Mouse (Mus musculus) retina, embryonic 14.5 days (tissue): ENCODE measurements around the gene Glrx.

Experiments
- DNase-seq: peaks from one replicate; pipeline ENCODE4 v3.0.0-alpha.2; 2015; ENCODE audit warnings: low spot score

The Glrx gene

DNA sequence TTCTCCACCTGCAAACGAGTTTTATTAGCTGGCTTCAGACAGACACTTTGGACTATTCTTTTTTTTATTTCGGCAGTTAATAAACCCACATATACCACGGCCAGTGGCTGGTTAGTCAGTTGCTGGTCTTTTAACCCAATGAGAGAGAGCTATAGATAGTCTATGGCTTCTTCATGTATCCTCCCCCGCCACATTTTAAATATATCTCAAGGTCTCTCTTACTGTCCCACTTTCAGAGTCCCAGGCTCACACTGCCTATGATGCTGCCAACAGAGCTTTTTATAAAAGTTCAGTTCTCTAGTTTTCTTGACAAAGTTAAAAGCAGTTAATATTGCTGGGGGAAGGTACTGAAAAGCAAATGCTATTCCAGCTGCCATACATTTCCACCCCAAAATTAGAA, 52.2 kb downstream of the Glrx start:
- no peak for DNase-seq

DNA sequence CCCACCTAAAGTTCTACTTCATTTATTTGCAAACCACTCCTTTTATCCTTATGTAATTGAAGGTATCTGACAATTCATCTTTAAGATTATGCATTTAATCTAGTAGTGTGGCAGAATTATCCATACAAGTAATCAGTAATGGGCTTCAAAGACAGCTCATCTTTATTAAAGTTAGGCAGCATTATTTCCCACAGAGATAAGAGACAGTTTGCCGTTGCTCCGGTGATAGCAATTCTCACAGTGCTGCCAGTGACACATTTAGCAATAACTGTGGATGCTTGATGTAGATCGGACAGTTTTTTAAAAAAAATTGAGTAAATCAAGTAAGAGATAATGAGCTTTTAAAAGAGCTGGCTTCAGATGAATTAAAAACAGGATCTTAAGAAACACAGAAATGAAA, 52.6 kb downstream of the Glrx start:
- no peak for DNase-seq

DNA sequence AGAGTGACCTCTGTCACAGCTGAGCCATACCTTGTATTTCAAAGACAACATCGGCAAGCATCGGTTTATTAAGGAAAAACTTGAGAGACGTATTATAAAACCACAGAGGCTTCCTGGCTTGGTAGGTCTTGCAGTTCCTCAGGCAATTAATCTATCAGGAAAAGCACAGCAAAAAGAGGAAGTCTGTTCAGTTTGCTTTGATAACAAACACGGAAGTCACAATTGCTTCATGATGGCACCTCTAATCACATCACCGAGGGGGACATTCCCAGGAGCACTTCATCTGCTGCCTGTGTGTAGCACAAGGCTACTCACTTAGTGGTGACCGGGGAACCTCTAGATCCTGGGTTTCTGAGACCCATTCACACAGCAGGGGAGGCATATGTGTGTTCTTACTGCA, 53.2 kb downstream of the Glrx start:
- no peak for DNase-seq
